Mouse (Mus musculus) heart, adult 11 months (tissue): ENCODE results near the gene Zfp108.

Experiments
- DNase-seq: peaks from one replicate; pipeline ENCODE4 v3.0.0; 2022

Zfp108 gene

DNA sequence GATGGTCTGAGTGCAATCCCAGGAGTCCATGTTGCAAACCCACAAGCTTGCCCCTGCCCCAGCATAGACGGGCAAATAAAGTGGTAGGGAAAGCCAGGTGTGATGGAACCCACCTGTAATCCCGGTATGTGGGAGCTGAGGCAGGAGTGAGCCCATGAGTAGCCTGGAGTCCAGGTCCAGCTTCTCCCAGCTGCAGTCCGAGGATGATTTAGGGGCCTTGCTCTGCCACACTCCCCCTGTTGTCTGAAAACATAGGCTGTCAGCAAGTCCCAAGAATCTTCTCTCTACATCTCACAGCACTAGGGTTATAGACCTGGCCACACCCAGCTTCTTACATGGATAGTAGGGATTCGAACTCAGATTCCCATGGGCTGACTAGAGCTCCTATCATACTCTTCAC is 32.3 kb downstream of the Zfp108 start:
- DNase-seq, result peak; percentile 79

DNA sequence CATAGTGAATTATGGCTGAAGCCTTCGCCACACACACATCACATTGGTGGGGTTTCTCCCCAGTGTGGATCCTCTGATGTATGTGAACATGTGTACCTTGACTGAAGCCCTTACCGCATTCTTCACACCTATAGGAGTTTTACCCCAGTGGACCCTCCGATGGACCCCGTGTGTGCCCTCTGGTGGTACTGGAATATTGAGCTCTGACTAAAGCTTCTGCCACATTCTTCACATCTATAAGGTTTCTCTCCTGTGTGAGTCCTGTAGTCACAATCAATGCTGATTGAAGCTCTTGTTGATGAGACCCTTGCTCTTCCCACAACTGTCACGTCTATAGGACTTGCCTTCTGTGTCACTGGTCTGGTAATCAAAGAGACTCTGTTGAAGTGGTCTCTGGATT is 33.1 kb downstream of the Zfp108 start:
- no peak for DNase-seq

DNA sequence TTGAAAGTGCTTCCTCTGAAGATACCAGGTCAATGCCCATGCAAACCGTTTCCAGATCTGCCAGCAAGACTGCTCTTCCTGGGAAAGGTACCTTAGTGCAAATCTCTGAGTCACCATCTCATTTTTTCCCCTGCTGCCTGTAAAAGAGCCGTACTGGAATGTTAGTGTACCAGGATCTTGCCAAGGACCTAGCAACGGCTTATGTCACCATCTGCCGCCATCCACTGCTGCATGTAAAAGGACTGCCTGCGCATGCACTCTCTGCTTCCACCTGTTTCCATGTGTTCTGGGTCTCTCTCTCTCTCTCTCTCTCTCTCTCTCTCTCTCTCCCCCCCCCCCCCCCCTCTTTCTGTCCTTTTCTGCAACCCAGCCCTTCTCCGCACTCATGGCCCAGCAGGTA is 33.9 kb downstream of the Zfp108 start:
- DNase-seq, result peak; percentile 4

DNA sequence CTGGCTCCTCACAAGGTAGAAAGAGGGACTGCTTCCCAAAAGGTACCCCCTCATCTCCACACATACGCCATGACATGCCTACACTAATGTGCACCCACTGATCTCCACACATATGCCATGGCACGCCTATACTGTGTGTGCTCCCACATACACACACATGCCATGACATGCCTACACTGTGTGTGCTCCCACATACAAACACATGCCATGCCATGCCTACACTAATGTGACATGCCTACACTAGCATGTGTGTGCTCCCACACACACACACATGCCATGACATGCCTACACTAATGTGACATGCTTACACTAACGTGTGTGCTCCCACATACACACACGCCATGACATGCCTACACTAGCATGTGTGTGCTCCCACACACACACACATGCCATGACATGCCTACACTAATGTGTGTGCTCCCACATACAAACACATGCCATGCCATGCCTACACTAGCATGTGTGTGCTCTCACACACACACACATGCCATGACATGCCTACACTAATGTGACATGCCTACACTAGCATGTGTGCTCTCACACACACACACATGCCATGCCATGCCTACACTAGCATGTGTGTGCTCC is 35.6 kb downstream of the Zfp108 start:
- DNase-seq, result peak; percentile 60

DNA sequence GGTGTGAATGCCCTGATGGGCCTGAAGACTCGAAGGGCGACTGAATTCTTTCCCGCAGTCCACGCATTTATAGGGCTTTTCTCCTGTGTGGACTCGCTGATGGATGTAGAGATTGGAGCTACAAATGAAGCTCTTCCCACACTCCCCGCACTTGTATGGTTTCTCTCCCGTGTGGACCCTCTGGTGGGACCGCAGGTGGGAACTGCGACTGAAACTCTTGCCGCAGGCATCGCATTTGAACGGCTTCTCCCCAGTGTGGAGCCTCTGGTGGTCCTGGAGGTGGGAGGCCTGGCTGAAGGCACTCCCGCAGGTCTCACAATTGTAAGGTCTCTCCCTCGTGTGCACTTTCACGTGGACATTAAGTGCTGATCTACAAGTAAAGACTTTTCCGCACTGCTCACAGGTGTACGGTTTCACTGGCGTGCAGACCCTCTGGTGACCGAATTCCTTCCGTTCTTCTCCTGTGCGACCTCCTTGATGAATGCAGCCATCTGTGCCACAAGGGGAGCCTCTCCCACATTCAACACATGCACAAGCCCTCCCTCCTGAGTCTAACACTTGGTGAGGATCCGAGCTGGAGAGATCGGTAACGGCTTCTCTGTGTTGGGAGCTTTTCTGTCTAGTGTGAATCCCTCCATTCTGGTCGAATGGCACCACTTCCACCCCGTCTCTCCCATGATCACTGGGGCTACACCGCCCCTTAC is 36.9 kb downstream of the Zfp108 start:
- peak; percentile 64 for DNase-seq

DNA sequence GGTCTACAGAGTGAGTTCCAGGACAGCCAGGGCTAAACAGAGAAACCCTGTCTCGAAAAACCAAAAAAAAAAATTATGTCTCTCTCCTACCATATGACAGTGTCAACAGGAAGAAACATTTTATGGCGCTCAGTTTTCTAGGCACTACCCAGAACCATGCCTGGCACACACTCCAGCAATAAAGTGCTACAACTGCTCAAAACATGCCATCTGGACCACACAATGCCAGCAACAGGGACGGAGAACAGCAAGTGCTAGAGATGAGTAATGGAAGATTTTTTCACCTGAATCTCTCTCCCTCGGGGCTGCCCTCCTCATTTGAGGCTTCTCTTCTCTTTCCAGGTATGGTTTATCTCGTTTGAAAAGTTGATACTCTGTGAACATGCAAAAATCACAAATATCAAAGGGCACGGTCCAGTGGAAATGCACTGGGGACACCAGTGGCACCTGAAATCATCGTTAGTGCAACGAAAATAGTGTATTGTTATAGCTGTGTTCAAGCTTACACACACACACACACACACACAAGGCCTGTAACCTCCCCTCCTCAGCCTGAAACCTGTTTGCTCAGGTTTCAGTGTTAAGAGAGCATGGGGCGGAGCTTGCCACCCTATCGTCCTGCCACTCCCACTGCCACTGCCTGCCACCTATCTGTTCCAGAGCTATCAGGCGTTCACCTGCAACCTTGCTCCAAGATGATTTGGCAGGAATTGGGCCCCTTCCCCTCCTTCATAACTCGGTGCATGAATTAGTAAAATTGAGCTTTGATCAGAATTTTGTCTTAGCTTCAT is 38.7 kb downstream of the Zfp108 start:
- peak; percentile 55 for DNase-seq

DNA sequence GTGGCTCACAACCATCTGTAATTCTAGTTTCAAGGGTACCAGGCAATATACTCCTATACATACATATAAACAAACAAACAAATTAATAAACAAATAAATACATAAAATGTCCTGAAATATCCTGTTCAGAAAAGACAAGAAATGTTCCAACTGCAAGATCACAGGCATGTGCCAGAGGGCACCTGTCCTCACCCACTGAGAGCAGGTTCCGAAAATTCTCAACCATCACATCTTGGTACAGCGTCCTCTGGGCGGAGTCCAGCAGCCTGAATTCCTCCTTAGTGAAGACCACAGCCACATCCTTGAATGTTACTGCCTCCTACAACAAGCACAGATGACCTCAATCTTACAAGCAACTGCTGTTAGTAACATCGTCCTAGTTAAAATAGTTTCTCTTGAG is 40.2 kb downstream of the Zfp108 start:
- peak; percentile 82 for DNase-seq

DNA sequence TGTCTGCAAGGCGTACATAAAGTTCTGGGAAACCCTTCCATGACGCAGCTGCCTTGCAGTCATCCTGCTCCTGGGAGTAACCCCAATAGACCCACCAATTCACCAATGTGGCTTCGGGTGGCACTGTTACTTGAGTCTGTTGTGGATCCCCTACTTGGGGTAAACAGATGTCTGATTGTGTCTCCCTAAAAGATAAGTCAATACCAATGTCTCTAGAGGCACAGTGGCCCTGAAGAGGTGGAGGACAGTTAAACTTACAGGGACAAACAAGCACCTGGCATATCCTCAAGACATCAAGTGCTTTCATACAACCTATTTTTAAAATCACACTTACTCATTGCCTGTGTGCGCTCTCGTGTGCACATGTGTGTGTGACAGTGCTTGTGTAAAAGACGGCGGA is 40.8 kb downstream of the Zfp108 start:
- DNase-seq, result peak; percentile 55

DNA sequence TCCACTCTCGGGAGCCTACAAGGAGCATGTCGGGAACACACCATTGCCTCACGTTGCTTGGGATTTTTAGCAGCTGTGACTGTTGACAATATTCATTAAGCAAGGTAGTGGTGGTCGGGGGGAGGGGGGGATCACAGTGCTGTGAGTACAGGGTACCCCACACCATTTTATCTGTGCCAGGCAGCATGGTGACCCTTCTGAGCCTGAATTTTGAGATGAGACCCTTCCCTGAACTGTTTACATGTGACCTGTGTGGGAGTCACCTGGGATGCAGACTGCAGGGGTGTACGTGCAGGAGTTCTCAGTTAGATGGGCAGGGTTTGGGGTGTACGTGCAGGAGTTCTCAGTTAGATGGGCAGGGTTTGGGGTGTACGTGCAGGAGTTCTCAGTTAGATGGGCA is 41.8 kb downstream of the Zfp108 start:
- peak; percentile 66 for DNase-seq

DNA sequence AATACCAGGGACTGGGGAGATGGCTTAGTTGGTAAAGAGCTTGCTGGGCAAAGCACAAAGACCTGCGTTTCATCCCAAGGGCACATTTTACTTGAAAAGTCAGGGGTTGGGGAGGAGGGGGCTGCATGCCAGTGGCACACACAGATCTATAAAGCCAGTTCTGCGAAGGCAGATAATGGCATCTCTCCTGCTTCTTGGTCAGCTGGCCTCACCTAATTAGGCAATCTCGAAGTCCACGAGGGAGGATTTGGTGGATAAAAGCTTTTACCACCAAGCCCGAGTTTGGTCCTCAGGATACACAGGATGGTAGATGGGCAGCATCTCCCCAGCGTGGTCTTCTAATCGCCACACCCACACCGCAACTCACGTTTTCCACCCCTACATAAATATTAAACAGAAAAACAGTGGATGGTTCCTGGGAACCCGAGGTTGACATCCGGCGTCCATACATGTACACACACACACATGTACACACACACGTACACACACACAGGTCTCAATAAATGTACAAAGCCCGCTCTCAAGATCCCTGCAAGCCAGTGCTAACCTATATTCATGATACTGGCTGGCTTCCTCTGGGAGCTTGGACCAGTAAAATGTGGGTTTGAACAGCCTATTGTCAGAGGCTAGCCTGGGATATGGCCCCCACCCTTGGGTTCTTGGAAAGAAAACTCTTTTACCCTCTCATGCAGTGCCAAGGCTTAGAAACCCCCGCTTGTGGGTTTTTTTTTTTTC is 42.9 kb downstream of the Zfp108 start:
- DNase-seq, result peak; percentile 62

DNA sequence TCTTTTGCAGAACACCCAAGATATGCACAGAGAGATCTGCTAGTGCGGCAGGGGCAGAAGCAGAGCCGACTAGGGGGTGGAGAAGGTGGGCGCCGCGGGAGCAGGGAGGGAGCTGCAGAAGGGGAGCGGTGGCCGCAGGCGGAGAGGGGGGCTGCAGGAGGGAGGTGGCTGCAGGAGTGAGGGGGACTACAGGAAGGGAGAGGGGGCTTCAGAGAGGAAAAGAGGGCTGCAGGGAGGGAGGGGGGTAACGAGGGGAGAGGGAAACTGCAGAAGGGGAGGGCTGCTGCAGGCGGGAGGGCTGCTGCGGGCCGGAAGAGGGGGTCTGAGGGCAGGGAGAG is 44.0 kb downstream of the Zfp108 start:
- DNase-seq, result peak; percentile 88

DNA sequence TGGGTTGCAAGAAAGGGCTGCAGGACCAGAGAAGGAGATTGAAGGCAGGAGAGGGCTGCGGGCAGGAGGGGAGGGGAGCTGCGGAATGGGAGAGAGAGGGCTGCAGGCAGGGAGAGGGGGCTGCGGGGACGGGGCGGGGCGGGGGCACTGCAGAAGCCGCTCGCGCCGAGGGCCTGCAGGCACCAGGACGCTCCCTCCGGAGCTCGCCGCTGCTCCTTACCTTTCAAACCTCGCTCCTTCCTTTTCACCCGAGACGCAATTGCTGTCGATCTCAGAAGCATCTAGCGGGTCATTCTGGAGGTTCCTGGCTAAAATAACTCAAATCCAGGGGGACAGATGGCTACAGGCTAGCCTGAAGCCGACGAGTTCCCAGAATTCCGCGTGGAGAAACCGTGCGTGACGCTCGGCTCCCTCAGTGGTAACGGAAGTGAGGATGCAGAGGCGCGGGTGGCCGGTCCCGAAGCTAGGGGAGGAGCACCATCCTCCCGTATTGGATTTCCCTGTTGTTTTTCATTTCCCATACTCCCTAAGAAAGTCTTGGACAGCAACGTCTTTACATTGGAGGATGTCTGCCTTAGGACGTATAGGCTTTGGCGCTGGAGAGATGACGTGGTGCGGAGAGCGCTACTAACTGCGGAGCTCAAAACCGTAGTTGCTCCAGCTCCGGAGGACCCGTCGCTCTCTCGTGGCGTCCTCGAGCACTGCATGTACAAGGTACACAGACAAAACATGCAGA is 44.5 kb downstream of the Zfp108 start:
- peak; percentile 97 for DNase-seq

DNA sequence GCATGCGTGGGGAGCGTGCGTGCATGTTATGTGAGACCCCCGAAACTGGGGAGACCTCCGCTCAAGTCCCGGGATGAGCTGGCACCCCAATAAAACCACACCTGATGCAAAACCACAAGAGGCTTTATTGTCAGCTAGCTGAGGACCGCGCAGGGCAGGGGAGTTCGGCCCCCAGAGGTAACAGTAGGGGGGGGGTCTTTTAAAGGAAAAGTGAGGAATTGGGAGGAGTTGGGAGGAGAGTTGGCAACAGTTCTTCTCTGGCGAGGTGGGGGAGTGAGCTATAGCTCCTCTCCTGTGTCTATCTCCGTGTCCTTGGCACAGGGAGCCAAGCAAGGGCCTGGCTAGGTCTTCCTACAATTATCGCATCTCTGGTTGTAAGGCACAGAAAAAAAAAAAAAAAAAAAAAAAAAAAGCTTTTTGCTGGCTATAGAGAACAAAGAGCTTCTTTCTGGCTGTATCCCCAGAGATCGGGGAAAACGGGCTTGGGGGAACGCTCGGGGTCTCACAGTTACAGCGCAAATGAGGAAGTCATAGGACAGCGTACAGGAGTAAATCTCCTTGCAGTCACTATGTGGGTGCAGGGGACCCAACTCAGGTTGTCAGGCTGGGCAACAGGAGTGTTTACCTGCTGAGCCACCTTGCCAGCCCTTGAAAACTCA is 45.4 kb downstream of the Zfp108 start:
- peak; percentile 92 for DNase-seq

DNA sequence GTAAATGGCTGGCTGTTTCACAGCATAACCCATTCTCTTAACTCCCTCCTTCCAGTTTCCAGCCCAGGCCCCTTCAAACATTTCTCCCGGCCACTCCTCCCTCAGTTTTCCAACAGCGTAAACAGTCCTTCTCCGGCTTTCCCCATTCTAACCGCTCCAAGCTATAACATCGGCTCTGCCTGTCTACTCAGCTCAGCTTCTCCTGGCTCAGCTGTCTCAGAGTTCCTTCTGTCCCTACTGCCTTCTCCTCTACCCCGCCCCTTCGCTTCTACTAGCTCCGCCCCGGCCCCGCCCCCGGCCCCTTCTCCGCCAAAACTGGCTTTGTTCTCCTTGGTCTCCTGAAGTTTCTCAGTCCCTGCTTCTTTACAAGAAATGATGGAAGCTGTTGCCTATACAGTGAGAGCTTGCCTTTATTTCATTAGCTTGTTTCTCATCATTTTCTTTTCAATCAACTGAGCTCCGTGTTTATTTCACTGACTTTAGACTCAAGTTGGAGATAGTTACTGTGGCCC is 46.2 kb downstream of the Zfp108 start, which contains the start of gene Zfp61:
Gene Zfp61, minus strand, starts transcription at position 462 of the 512 bp plus-strand sequence.
- peak; percentile 92 for DNase-seq
